Mouse (Mus musculus) heart, adult 2 months (tissue): ENCODE measurements around the gene Fkbp2. TPM values are rescaled to one million over a fixed set of nuclear protein-coding genes. Genes with fewer than 3 reads are reported as not detected.

Experiments used
- DNase-seq, 2 experiments: peaks; one replicate each; pipeline ENCODE4 v3.0.0; 2021
- H3K27ac ChIP-seq: fragments of 200-600 bp; 2 replicates; pipeline ENCODE4 v1.8.1; 2022
- H3K27me3 ChIP-seq: fragments of 200-500 bp; 2 replicates; pipeline ENCODE4 v1.6.1; 2012; ENCODE audit warnings: mild to moderate bottlenecking, low read length, inconsistent platforms, mixed read lengths; ENCODE audit not compliant: control insufficient read depth, insufficient read depth
- H3K36me3 ChIP-seq: fragments of 200-500 bp; 2 replicates; pipeline ENCODE4 v1.6.1; 2012; ENCODE audit warnings: low read length, inconsistent platforms; ENCODE audit not compliant: control insufficient read depth, insufficient read depth
- H3K4me1 ChIP-seq: fragments of 200-500 bp; 2 replicates; pipeline ENCODE4 v1.6.1; 2011; ENCODE audit warnings: low read length; ENCODE audit not compliant: control insufficient read depth, insufficient read depth
- H3K4me3 ChIP-seq: fragments of 200-600 bp; 2 replicates; pipeline ENCODE4 v1.8.1; 2022
- H3K79me2 ChIP-seq: fragments of 200-500 bp; replicated peaks from 2 replicates; pipeline ENCODE4 v1.6.1; 2012; ENCODE audit warnings: mild to moderate bottlenecking, inconsistent platforms, low read length, moderate library complexity, mixed read lengths; ENCODE audit not compliant: control insufficient read depth, insufficient read depth
- H3K9ac ChIP-seq: fragments of 200-500 bp; 2 replicates; pipeline ENCODE4 v1.6.1; 2012; ENCODE audit warnings: low read depth, mild to moderate bottlenecking, control low read depth, inconsistent platforms, low read length, mixed read lengths
- CTCF ChIP-seq: fragments of 200-600 bp; IDR thresholded peaks from 2 replicates; pipeline ENCODE4 v1.8.1; 2022; ENCODE audit warnings: antibody characterized with exemption, mild to moderate bottlenecking, moderate library complexity
- EP300 ChIP-seq: fragments of 200-500 bp; IDR thresholded peaks from 2 replicates; pipeline ENCODE4 v1.6.1; 2011; ENCODE audit warnings: low read depth, low read length, control low read depth; ENCODE audit not compliant: insufficient read depth
- POLR2A ChIP-seq: fragments of 200-500 bp; IDR thresholded peaks from 2 replicates; pipeline ENCODE4 v1.6.1; 2011; ENCODE audit warnings: mild to moderate bottlenecking, low read depth, low read length, control low read depth; ENCODE audit not compliant: insufficient read depth
- WGBS: fragments of 180-500 bp; shearing (Covaris S2); methylation state at CpG from one replicate; pipeline ENCODE4 v1.1.7; 2018; 5-methylcytosine and 5-hydroxymethylcytosine counted together
- intact Hi-C: fragments of 180-260 bp; cut with DNase I; formaldehyde crosslinking; loops from one replicate; pipeline ENCODE4 v1.15.1; 2025
- polyA plus RNA-seq: library from polyadenylated mRNA; depleted of rRNA; stranded (reverse); fragments of >200 nt; gene quantifications from 2 replicates; pipeline ENCODE4 v1.2.3, GENCODE M21; 2012
- total RNA-seq, 2 experiments: library from RNA; stranded (reverse); gene quantifications; 2 replicates each; pipeline ENCODE4 v1.2.3; 2021

Gene Fkbp2
- total and polyA plus RNA-seq, 3 experiments: 21.1 to 24.7 (median 23.2) TPM

GRCm38 (mm10) chr19:7017541-7018457, 37.5 kb upstream of the Fkbp2 start:
- no peak overlapping the region for H3K9ac ChIP-seq

GRCm38 (mm10) chr19:7014481-7015135, 34.3 kb upstream of the Fkbp2 start:
- Histone ChIP-seq H3K79me2 (no peaks in the 10 kb centered on the region), H3K36me3 (no peaks in the 10 kb centered on the region), H3K9ac (no peak overlapping the region), H3K27ac (no peak overlapping the region), H3K27me3 (no peaks in the 10 kb centered on the region), H3K4me1 (no peaks in the 10 kb centered on the region), H3K4me3 (no peak overlapping the region)
- TF ChIP-seq POLR2A: no peak
- no peak for TF ChIP-seq EP300
- TF ChIP-seq CTCF: no peak
- WGBS: 86% methylated on average over 20 of the region's 20 CpGs
- intact Hi-C loops: no loop called here
- DNase-seq: no peak

More at GRCm38 (mm10) chr19:7017541-7018457, 37.5 kb upstream of the Fkbp2 start:
- Histone ChIP-seq H3K27ac (no peak overlapping the region; the same call in 1 of the 2 replicates), H3K4me1 (no peaks in the 10 kb centered on the region; the same call in 1 of the 2 replicates), H3K79me2 (no peaks in the 10 kb centered on the region), H3K4me3 (no peak overlapping the region), H3K27me3 (no peaks in the 10 kb centered on the region), H3K36me3 (no peaks in the 10 kb centered on the region)
- peak; percentile 23 to 45 for DNase-seq
- intact Hi-C loops: no loop called here
- 51% methylated on average over 12 of the region's 12 CpGs for WGBS
- no peak for TF ChIP-seq EP300
- no peak for TF ChIP-seq POLR2A
- TF ChIP-seq CTCF: no peak

GRCm38 (mm10) chr19:7013984-7014383, 33.7 kb upstream of the Fkbp2 start:
- Histone ChIP-seq H3K36me3 (no peaks in the 10 kb centered on the region), H3K27ac (no peak overlapping the region), H3K27me3 (no peaks in the 10 kb centered on the region), H3K4me1 (no peaks in the 10 kb centered on the region), H3K79me2 (no peaks in the 10 kb centered on the region), H3K4me3 (no peak overlapping the region), H3K9ac (no peak overlapping the region)
- no peak for DNase-seq
- intact Hi-C loops: no loop called here
- no peak for TF ChIP-seq POLR2A
- TF ChIP-seq CTCF: no peak
- no peak for TF ChIP-seq EP300
- 91% methylated on average over 9 of the region's 9 CpGs for WGBS

GRCm38 (mm10) chr19:7012426-7012825, 32.1 kb upstream of the Fkbp2 start:
- Histone ChIP-seq H3K27me3 (no peaks in the 10 kb centered on the region), H3K4me1 (no peaks in the 10 kb centered on the region), H3K27ac (no peak overlapping the region), H3K36me3 (no peaks in the 10 kb centered on the region), H3K79me2 (no peaks in the 10 kb centered on the region), H3K4me3 (no peak overlapping the region), H3K9ac (no peak overlapping the region)
- intact Hi-C loops: no loop called here
- no peak for TF ChIP-seq CTCF
- TF ChIP-seq POLR2A: no peak
- TF ChIP-seq EP300: no peak
- DNase-seq: no peak
- 88% methylated on average over 4 of the region's 4 CpGs for WGBS

- Histone ChIP-seq H3K27me3 (no peaks in the 10 kb centered on the region), H3K4me3 (no peak overlapping the region), H3K9ac (no peak overlapping the region), H3K36me3 (no peaks in the 10 kb centered on the region), H3K79me2 (no peaks in the 10 kb centered on the region), H3K4me1 (peaks cover 5% of the 10 kb centered on the region; the same call in 1 of the 2 replicates), H3K27ac (no peak overlapping the region)
- DNase-seq: no peak
- intact Hi-C loops: no loop called here
- 81% methylated on average over 9 of the region's 9 CpGs for WGBS
- TF ChIP-seq EP300 (no peak), CTCF (no peak)
These were observed 26.7 kb upstream of the Fkbp2 start for GRCm38 (mm10) chr19:7006892-7007593.
